Mouse (Mus musculus) forebrain, postnatal 0 days (tissue): ENCODE results near the gene Enpp5. TPM values are rescaled to one million over a fixed set of nuclear protein-coding genes. Genes with fewer than 3 reads are reported as not detected.

Source experiments
- ATAC-seq: fragments of 200-750 bp; cut with Nextera tagmentation; 2 replicates; pipeline ENCODE4 v1.8.0; 2017; ENCODE audit warnings: mild to moderate bottlenecking, moderate library complexity
- DNase-seq: peaks from one replicate; pipeline ENCODE4 v3.0.0-alpha.2; 2015
- H3K27ac ChIP-seq: fragments of 300-500 bp; sonication (generic); 2 replicates; pipeline ENCODE4 v1.5.1; 2014; ENCODE audit warnings: low read depth, mild to moderate bottlenecking, antibody characterized with exemption, low read length, moderate library complexity, mixed read lengths
- H3K27me3 ChIP-seq: fragments of 300-500 bp; sonication (generic); 2 replicates; pipeline ENCODE4 v1.6.1; 2014; ENCODE audit warnings: mild to moderate bottlenecking, low read length, mixed read lengths; ENCODE audit not compliant: insufficient read depth
- H3K36me3 ChIP-seq: fragments of 300-500 bp; sonication (generic); 2 replicates; pipeline ENCODE4 v1.6.1; 2014; ENCODE audit warnings: mild to moderate bottlenecking, moderate library complexity; ENCODE audit not compliant: insufficient read depth
- H3K4me1 ChIP-seq: fragments of 300-500 bp; sonication (generic); 2 replicates; pipeline ENCODE4 v1.6.1; 2014; ENCODE audit warnings: antibody characterized with exemption; ENCODE audit not compliant: insufficient read depth
- H3K4me2 ChIP-seq: fragments of 300-500 bp; sonication (generic); 2 replicates; pipeline ENCODE4 v1.6.1; 2014; ENCODE audit warnings: low read depth, mild to moderate bottlenecking, moderate library complexity
- H3K4me3 ChIP-seq: fragments of 300-500 bp; sonication (generic); 2 replicates; pipeline ENCODE4 v1.5.1; 2014; ENCODE audit warnings: low read depth, low read length, mixed read lengths
- H3K9ac ChIP-seq: fragments of 300-500 bp; sonication (generic); 2 replicates; pipeline ENCODE4 v1.6.1; 2014; ENCODE audit warnings: mild to moderate bottlenecking
- H3K9me3 ChIP-seq: fragments of 300-500 bp; sonication (generic); 2 replicates; pipeline ENCODE4 v1.6.1; 2016; ENCODE audit warnings: low read length
- CTCF ChIP-seq: sonication (generic); IDR thresholded peaks from 2 replicates; pipeline ENCODE4 v1.5.1; 2016; ENCODE audit warnings: antibody characterized with exemption, control low read depth, low read depth
- WGBS: fragments of 180-500 bp; shearing (Covaris S2); extraction: QIAGEN DNeasy Blood & Tissue Kit; methylation state at CpG from one replicate; pipeline ENCODE4 v1.1.7; 2014; 5-methylcytosine and 5-hydroxymethylcytosine counted together
- polyA plus RNA-seq: library from polyadenylated mRNA; unstranded; fragments of >200 nt; fragmentation: Nextera tagmentation; extraction: Ambion mirVana; gene quantifications from 2 replicates; pipeline ENCODE4 v1.2.1, GENCODE M21; 2015
- total RNA-seq: library from RNA; depleted of rRNA; stranded (reverse); fragments of >200 nt; gene quantifications from 2 replicates; pipeline ENCODE4 v1.2.3, GENCODE M21; 2014; rRNA removed

Gene Enpp5
- total and polyA plus RNA-seq, 2 experiments from 2014 or later = 97.5 to 130 TPM

GRCm38 (mm10) chr17:44136018-44136417 is 57.4 kb downstream of the Enpp5 start:
- Histone ChIP-seq H3K27me3 (no peaks in the 10 kb centered on the region), H3K36me3 (no peaks in the 10 kb centered on the region), H3K27ac (no peak overlapping the region), H3K4me1 (no peaks in the 10 kb centered on the region), H3K4me2 (no peak overlapping the region), H3K4me3 (no peak overlapping the region), H3K9ac (no peak overlapping the region), H3K9me3 (no peaks in the 10 kb centered on the region)
- no peak for TF ChIP-seq CTCF
- ATAC-seq (no peak), DNase-seq (no peak)
- 87% methylated on average over 8 of the region's 8 CpGs for WGBS

Other genes starting within 250 kb of the Enpp5 start
- 5.3 and 7.1 TPM in 2 replicates for gene Enpp4, start 27.0 kb downstream of the Enpp5 start, total RNA-seq
- gene Enpp4, start 27.0 kb downstream of the Enpp5 start, polyA plus RNA-seq = 3.8 and 5.3 TPM in 2 replicates
- gene Clic5, start 109.8 kb downstream of the Enpp5 start, total RNA-seq = 1.00 and 1.4 TPM in 2 replicates
- 0.25 and 0.35 TPM in 2 replicates for gene Clic5, start 109.8 kb downstream of the Enpp5 start, polyA plus RNA-seq